Mouse (Mus musculus): ENCODE data around the gene Enho. TPM values are rescaled to one million over a fixed set of nuclear protein-coding genes. Genes with fewer than 3 reads are reported as not detected.

Gene Enho
- polyA plus RNA-seq, 1 experiment from 2014 or later, result 122 TPM

DNA sequence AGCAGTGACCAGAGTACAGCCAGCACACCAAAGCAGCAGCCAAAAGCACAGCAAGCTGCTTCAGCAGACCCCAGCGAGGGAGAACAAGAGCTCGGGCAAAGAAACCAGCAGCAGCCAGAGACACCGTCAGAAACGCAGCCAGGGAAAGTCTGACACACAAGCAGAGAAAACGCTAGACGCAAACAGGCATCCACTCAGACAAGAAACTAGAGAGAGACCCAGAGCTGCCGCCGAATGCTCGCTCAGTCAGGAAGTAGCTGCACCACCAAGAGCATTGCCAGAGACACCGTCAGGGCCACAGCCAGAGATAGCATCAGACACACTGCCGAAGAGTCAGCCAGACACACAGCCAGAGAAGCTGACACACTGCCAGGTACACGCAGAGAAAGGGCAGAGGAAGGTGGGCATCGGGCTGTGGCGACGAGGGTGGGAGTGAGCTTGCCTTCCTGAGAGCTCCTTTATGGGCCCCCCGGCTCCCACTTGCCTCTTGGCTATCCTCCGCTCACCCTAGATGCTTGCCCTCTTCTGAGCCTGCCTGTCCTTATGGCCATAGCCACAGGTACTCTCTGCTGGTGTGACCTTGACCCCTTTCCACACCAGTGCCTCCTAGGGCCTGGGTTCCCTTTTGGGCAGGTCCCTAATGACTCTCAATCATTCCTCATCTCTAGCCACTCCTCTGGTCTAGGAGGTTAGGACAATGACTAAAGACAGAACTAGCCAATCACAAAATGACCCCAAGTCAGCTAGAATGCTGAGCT, 36.3 kb upstream of the Enho start:
- no peaks in the 10 kb centered on the region for H3K9me3 ChIP-seq
- H3K27me3 ChIP-seq (replicated peaks), result no peaks in the 10 kb centered on the region
- no peak overlapping the region for H3K4me2 ChIP-seq
- peak overlapping the region; percentile 5; the same call in 1 of the 2 replicates for H3K9ac ChIP-seq
- H3K27ac ChIP-seq, result peak overlapping the region; percentile 39
- WGBS, result 63% methylated on average over 17 of the region's 17 CpGs
- no peaks in the 10 kb centered on the region for H3K36me3 ChIP-seq (replicated peaks)
- no peak overlapping the region for H3K4me3 ChIP-seq
- peaks cover 70% of the 10 kb centered on the region for H3K4me1 ChIP-seq
- ATAC-seq (replicated peaks), result no peak

DNA sequence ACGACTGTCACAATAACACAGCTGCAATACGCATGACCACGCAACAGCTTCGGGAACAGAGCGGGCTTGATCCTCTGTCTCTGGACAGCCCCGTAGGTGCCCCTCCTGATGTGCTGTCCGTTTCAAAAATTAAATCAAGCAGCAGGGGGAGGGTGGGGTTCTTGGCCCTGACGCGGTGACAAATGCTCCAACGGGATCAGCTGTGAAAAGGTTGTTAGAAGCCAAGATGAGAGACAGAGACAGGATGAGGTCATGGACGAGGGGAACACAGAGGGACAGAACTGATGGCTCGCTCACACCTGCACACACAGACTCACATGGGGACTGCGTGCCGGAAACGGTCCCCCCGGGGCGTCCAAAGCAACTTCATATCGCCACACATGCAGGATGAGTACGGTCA, 33.1 kb upstream of the Enho start:
- H3K4me3 ChIP-seq, result no peak overlapping the region
- no peaks in the 10 kb centered on the region for H3K36me3 ChIP-seq (replicated peaks)
- ATAC-seq (replicated peaks), result no peak
- no peaks in the 10 kb centered on the region for H3K9me3 ChIP-seq
- H3K4me2 ChIP-seq, result no peak overlapping the region
- no peaks in the 10 kb centered on the region for H3K27me3 ChIP-seq (replicated peaks)
- H3K27ac ChIP-seq, result 0 out of 2 replicates have a peak overlapping the region, but pooled peaks have one; percentile 65
- 36% methylated on average over 19 of the region's 19 CpGs for WGBS
- peaks cover 62% of the 10 kb centered on the region for H3K4me1 ChIP-seq
- no peak overlapping the region for H3K9ac ChIP-seq

DNA sequence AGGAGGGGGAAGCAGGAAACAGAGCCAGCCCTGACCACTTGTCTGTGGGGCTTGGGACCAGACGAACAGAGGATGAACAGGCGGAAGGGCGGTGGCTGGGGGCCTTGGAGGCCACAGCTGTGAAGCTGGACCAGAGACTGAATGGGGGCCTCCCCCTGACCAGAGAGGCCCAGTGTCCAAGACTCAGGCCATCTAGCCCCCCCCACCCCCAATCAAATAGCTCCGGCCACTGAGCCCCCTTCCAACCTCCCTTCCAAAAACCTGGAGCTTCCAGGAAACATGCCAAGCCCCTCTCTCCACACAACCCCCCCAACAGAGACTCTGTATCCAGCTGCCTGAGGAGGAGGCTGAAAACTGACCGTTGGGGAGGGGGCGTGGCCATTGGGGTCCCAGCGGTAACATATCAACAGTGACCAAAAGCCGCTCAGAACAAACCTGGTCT, 32.4 kb upstream of the Enho start:
- H3K4me2 ChIP-seq, result 0 out of 2 replicates have a peak overlapping the region, but pooled peaks have one; percentile 1

GRCm38 (mm10) chr4:41671963-41672480, 31.9 kb upstream of the Enho start:
- Histone ChIP-seq H3K4me3 (no peak overlapping the region), H3K4me1 (peaks cover 51% of the 10 kb centered on the region), H3K36me3 (replicated peaks) (no peaks in the 10 kb centered on the region), H3K27ac (peak overlapping the region; percentile 65), H3K4me2 (0 out of 2 replicates have a peak overlapping the region, but pooled peaks have one; percentile 1), H3K9ac (peak overlapping the region; percentile 24; the same call in 1 of the 2 replicates), H3K9me3 (no peaks in the 10 kb centered on the region), H3K27me3 (replicated peaks) (no peaks in the 10 kb centered on the region)
- 8% methylated on average over 8 of the region's 8 CpGs for WGBS
- peak; percentile 67 for ATAC-seq (replicated peaks)

More for the DNA sequence above, 32.4 kb upstream of the Enho start:
- no peak overlapping the region for H3K9ac ChIP-seq
- H3K4me1 ChIP-seq, result peaks cover 56% of the 10 kb centered on the region
- H3K36me3 ChIP-seq (replicated peaks), result no peaks in the 10 kb centered on the region
- WGBS, result 27% methylated on average over 8 of the region's 8 CpGs
- no peak overlapping the region for H3K4me3 ChIP-seq
- ATAC-seq (replicated peaks), result no peak
- H3K27ac ChIP-seq, result peak overlapping the region; percentile 65
- H3K27me3 ChIP-seq (replicated peaks), result no peaks in the 10 kb centered on the region
- H3K9me3 ChIP-seq, result no peaks in the 10 kb centered on the region

DNA sequence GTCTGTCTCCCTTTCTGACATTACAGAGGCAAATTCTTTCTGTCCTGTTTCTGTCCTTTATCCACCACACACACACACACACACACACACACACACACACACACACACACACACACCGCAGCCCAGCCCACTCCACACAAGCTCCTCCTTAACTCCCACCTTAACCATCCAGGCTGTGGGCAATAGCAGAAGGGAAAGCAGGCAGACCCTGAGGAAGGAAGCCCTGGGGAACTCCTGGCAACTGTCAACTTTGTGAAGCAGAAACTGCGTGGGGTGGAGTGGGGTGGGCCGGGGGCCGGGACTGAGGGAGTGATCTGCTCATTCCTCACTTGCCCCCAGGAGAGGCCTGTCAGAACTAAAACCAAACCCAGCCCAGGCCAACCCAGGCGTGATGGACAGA, 31.4 kb upstream of the Enho start:
- H3K9ac ChIP-seq, result peak overlapping the region; percentile 24; the same call in 1 of the 2 replicates
- no peak overlapping the region for H3K4me3 ChIP-seq
- no peaks in the 10 kb centered on the region for H3K9me3 ChIP-seq
- ATAC-seq (replicated peaks), result peak; percentile 15
- H3K36me3 ChIP-seq (replicated peaks), result no peaks in the 10 kb centered on the region
- no peaks in the 10 kb centered on the region for H3K27me3 ChIP-seq (replicated peaks)
- peaks cover 45% of the 10 kb centered on the region for H3K4me1 ChIP-seq
- 0 out of 2 replicates have a peak overlapping the region, but pooled peaks have one; percentile 1 for H3K4me2 ChIP-seq
- WGBS, result 19% methylated on average over 5 of the region's 5 CpGs
- no peak overlapping the region for H3K27ac ChIP-seq

- no peak overlapping the region for H3K4me3 ChIP-seq
- no peak for ATAC-seq (replicated peaks)
- no peaks in the 10 kb centered on the region for H3K36me3 ChIP-seq (replicated peaks)
- H3K4me1 ChIP-seq, result peaks cover 39% of the 10 kb centered on the region
- no peaks in the 10 kb centered on the region for H3K27me3 ChIP-seq (replicated peaks)
- no peak overlapping the region for H3K9ac ChIP-seq
- WGBS, result 79% methylated on average over 18 of the region's 18 CpGs
- H3K9me3 ChIP-seq, result no peaks in the 10 kb centered on the region
- H3K4me2 ChIP-seq, result no peak overlapping the region
- H3K27ac ChIP-seq, result no peak overlapping the region
Observed at GRCm38 (mm10) chr4:41670836-41671235, 30.7 kb upstream of the Enho start.

- Histone ChIP-seq H3K36me3 (replicated peaks) (no peaks in the 10 kb centered on the region), H3K4me2 (no peak overlapping the region), H3K27me3 (replicated peaks) (no peaks in the 10 kb centered on the region), H3K9ac (no peak overlapping the region), H3K4me1 (peaks cover 19% of the 10 kb centered on the region), H3K9me3 (no peaks in the 10 kb centered on the region), H3K27ac (no peak overlapping the region), H3K4me3 (no peak overlapping the region)
- ATAC-seq (replicated peaks), result no peak
- 79% methylated on average over 11 of the region's 11 CpGs for WGBS
Observed at GRCm38 (mm10) chr4:41666646-41667045, 26.5 kb upstream of the Enho start.

- Histone ChIP-seq H3K4me2 (no peak overlapping the region), H3K9ac (no peak overlapping the region), H3K27me3 (replicated peaks) (no peaks in the 10 kb centered on the region), H3K27ac (no peak overlapping the region), H3K4me1 (peaks cover 27% of the 10 kb centered on the region), H3K4me3 (no peak overlapping the region), H3K36me3 (replicated peaks) (no peaks in the 10 kb centered on the region), H3K9me3 (no peaks in the 10 kb centered on the region)
- no peak for ATAC-seq (replicated peaks)
- 6% methylated on average over 6 of the region's 8 CpGs for WGBS
Observed at GRCm38 (mm10) chr4:41665009-41665675, 25.0 kb upstream of the Enho start.

DNA sequence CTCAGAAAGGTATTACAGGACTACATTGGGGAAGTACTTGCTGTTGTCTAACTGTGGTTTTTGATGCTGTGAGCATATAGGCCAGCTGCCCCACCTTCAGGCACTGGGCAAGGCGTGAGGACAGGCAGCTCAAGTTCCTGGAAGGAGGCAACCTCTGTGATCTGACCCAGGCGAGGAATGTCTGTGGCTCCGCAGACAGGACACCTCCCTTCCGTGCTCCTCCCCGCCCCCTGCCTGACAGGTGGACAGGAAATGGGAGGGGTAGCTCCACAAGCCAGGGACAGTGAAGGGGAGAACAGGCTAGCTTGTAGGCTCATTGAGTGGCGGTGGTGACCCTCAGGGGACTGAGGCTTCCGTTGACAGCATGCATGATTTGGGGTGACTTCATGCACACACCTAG, 24.4 kb upstream of the Enho start:
- Histone ChIP-seq H3K27ac (no peak overlapping the region), H3K9ac (no peak overlapping the region)
- WGBS, result 68% methylated on average over 7 of the region's 7 CpGs

DNA sequence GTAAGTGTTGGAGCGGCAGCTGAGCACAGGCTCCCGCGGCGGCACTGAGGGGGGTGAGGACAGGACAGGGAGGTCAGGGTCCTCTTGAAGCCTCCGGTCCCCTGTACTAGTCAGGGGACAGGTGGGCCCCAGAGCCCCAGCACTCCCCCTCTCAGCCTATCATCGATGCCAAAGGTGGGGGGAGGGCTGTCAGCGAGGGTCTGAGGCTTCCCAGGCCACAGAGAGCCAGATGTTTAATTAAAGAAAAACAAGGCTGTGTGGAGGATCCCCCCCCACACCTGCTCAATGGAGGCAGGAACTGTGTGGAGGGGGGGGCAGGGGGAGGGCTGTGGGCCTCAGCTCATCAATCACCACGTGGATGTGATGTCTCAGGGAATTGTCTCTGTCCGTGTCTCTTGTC, 23.5 kb upstream of the Enho start:
- no peaks in the 10 kb centered on the region for H3K36me3 ChIP-seq (replicated peaks)
- ATAC-seq (replicated peaks), result no peak
- no peak overlapping the region for H3K27ac ChIP-seq
- H3K4me1 ChIP-seq, result peaks cover 38% of the 10 kb centered on the region
- no peak overlapping the region for H3K9ac ChIP-seq
- H3K4me3 ChIP-seq, result no peak overlapping the region
- no peaks in the 10 kb centered on the region for H3K27me3 ChIP-seq (replicated peaks)
- no peak overlapping the region for H3K4me2 ChIP-seq
- WGBS, result 51% methylated on average over 9 of the region's 9 CpGs
- no peaks in the 10 kb centered on the region for H3K9me3 ChIP-seq

More for the DNA sequence above, 24.4 kb upstream of the Enho start:
- Histone ChIP-seq H3K9me3 (no peaks in the 10 kb centered on the region), H3K4me1 (peaks cover 29% of the 10 kb centered on the region), H3K4me3 (no peak overlapping the region), H3K4me2 (no peak overlapping the region), H3K36me3 (replicated peaks) (no peaks in the 10 kb centered on the region), H3K27me3 (replicated peaks) (no peaks in the 10 kb centered on the region)
- no peak for ATAC-seq (replicated peaks)

- Histone ChIP-seq H3K27ac (no peak overlapping the region), H3K27me3 (replicated peaks) (no peaks in the 10 kb centered on the region), H3K4me1 (peaks cover 39% of the 10 kb centered on the region), H3K4me2 (no peak overlapping the region), H3K36me3 (replicated peaks) (no peaks in the 10 kb centered on the region), H3K9ac (no peak overlapping the region), H3K4me3 (no peak overlapping the region), H3K9me3 (no peaks in the 10 kb centered on the region)
- ATAC-seq (replicated peaks), result no peak
- 84% methylated on average over 11 of the region's 11 CpGs for WGBS
Observed at GRCm38 (mm10) chr4:41662723-41663122, 22.6 kb upstream of the Enho start.

DNA sequence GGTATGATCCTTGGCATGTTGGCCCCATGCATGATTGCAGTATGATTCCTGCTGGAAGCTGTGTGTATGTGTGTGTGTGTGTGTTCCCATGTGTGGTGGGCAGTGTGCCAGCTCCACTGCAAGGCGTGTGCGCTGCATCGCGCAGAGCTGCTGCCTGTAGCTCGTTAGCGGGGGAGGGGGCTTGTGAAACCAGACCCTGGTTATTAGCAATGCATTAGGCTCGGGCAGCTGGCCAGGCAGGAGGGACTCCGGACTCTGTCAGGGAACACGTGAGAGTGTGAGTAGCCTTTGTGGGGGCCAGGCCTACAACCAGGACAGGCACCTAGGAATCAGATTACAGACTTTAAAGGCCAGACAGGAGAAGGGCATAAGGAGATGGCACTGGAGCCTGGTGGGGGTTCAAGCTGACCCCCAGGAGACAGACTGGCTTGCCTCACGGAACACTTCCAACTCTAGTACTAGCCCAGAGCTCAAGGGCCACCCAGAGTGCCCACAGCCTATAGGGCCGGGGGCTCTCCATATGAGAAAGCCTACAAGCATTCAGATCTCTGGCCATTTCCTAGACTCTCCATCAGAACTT, 20.8 kb upstream of the Enho start:
- Histone ChIP-seq H3K4me1 (peaks cover 39% of the 10 kb centered on the region), H3K4me2 (no peak overlapping the region), H3K9me3 (no peaks in the 10 kb centered on the region), H3K27me3 (replicated peaks) (no peaks in the 10 kb centered on the region), H3K27ac (no peak overlapping the region), H3K9ac (no peak overlapping the region), H3K36me3 (replicated peaks) (no peaks in the 10 kb centered on the region; the same call in 1 of the 2 replicates), H3K4me3 (no peak overlapping the region)
- no peak for ATAC-seq (replicated peaks)
- 25% methylated on average over 11 of the region's 11 CpGs for WGBS
